Mouse (Mus musculus) activated CD4-positive, CD25-positive, alpha-beta regulatory T cell, adult 4 months (primary cell): ENCODE measurements at regions not wholly inside any gene's neighbourhood (a gene's known extent, or its start where the extent isn't known, plus 50 kb on each side); places are given as distances from the start of the nearest gene placed in this dataset.

Experiments used
- ATAC-seq: one replicate; pipeline ENCODE4 v1.8.0; 2017

DNA sequence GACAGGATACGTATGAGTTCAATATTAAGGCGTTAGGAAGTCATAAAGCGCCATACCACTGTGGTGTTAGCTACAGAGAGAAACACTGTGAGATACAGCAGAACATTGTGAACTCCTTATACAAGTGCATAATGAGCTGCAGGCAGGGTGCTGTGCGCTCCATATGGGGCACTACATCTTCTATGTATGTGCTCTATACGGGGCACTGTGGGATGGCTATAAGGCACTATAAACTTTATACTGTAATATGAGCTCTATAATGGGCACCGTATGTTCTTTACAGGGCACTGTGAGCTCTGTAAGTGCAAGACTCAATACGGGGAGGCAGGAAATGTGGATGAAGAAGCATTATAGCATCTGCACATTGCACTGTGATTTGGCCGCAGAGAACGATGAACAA is 183.2 kb upstream of the Krr1 start:
- no peak for ATAC-seq

DNA sequence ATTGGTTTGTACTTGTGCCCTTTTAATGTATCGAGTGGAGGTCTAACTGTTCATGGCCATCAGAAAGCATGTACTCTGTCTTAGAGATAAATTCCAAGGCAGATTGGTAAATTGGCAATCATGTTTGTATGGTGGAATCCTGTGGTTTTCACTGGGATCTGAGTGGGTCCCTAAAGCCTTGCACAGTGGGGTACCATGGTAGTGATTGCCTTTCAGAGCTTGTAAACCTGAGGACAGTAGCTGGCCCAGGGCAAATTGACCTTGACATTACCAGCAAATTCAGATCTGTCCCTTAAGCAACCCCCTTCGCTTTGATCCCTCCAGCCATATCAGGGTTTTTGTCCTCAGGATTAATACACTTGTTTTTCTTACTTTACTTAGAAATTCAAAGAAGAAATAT is 181.6 kb upstream of the Krr1 start:
- ATAC-seq: no peak

- no peak for ATAC-seq
These were observed 177.4 kb upstream of the Krr1 start for GRCm38 (mm10) chr10:111795056-111795455.

DNA sequence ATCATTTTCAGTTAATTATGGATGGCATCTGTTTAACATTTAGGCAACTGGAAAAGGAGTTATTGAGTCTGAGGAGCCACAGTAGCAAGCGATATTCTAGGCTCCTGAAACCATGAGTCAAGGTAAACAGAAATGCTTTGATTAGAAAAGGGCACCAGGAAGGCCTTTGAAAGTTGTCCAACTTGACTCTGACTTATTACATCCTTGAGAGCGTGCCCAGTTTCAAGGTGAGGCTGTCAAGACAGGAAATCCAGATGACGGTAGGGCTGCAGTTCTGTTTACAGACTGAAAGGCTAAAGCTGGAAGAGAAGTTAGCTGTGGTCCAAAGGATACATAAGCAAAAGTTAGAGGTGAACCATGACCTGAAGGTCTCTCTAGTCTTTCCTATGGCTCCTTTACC is 176.7 kb upstream of the Krr1 start:
- ATAC-seq: no peak

DNA sequence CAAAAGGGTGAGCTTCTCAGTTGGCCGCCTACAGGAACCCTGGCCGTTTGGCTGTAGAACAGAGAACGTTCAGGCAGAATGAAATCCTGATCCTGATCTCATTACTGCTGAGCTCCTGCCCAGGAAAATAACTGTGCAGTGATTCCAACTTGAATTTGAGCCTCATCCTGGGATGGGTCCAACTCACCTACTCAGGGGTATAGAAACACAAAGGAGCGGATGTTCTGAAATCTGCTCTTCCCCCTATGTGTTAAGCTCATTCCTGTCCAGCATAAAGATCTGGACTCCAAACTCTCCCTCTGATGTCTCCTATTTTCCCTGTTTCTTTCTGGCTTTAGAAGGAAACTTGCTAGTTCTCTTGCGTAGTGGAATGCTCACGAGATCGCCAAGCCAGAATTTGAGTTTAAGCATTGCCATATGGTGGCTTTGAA is 173.6 kb upstream of the Krr1 start:
- ATAC-seq: no peak

- ATAC-seq: no peak
These were observed 172.4 kb upstream of the Krr1 start for GRCm38 (mm10) chr10:111799850-111800589.

DNA sequence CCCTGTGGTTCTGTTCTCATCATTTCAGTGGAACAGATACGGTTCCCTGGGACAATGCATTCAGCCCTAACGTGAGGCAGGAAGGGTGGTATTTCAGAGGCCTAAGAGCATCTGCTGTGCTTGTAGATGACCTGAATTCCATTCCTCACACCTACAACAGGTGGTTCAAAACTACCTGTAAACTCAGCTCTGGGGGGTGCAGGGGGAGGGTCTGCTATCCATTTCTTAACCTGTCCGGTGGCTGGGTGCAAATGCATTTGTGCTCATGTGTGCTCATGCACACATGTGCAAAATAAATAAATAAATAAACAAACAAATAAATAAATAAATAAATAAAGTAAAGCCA is 171.9 kb upstream of the Krr1 start:
- no peak for ATAC-seq

DNA sequence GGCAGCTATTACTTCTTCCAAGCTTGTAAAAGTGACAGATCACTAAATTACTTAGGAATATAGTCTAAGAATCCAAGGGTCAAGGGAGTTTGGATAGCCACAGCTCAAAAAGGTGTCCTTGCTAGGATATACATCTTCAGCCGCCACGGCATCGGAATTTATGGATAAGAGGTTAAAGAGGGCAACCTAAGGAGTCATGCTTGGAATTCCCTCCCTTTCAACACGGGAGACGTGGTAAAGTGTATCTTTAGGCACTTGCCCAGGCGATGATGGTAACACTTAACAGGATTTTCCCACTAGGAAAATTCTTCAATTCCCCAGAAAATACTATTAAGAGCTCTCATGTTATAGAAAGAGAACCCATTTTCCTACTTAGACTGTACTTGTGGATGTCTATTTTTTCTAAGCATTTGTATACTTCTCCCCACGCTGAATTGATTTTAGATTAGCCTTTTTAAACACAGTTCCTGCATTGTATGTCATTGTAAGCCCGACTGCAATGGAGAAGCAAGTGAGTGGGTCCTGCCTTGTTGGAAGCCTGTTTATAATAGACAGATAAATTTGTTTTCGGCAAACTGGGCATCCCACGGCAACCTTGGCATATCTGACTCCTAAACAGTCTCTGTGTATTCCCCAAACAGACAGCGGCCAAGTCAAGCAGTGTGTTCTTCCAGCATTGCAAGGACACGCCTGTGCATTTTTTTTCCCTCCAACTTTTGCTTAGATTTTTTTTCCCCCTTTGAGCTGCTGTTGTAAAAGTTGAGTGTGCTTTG is 171.3 kb upstream of the Krr1 start:
- ATAC-seq: no peak

DNA sequence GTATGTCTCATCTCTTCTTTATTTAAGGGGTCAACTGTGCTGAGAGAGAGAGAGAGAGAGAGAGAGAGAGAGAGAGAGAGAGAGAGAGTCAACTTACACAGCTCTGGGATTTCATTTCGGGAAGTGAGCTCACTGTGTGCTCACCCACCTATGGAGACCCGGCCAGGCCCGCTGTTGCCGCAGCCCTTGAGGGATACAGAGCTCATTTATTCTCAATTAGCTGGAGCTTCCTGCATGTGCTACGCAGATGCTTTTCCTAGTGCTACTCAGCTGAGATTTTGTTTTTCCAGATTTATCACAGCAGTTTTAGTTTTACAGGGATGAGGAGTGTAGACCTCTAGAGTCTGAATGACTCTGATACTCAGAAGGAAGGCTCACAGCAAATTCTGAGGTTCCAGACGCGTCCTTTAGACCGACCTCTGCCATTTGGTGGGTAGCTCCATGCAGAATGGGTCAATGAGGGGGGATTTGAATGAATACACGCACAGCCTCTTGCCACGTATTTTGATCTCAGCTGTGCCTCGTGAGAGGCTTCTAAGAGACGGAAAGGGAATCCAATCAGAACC is 170.6 kb upstream of the Krr1 start:
- no peak for ATAC-seq

GRCm38 (mm10) chr10:111806333-111806732 is 166.1 kb upstream of the Krr1 start:
- no peak for ATAC-seq

GRCm38 (mm10) chr10:111806916-111807315 is 165.5 kb upstream of the Krr1 start:
- no peak for ATAC-seq

GRCm38 (mm10) chr10:111813736-111814135 is 158.7 kb upstream of the Krr1 start:
- no peak for ATAC-seq

- no peak for ATAC-seq
These were observed 157.8 kb upstream of the Krr1 start for GRCm38 (mm10) chr10:111814648-111815047.

GRCm38 (mm10) chr10:111815160-111815559 is 157.3 kb upstream of the Krr1 start:
- no peak for ATAC-seq

DNA sequence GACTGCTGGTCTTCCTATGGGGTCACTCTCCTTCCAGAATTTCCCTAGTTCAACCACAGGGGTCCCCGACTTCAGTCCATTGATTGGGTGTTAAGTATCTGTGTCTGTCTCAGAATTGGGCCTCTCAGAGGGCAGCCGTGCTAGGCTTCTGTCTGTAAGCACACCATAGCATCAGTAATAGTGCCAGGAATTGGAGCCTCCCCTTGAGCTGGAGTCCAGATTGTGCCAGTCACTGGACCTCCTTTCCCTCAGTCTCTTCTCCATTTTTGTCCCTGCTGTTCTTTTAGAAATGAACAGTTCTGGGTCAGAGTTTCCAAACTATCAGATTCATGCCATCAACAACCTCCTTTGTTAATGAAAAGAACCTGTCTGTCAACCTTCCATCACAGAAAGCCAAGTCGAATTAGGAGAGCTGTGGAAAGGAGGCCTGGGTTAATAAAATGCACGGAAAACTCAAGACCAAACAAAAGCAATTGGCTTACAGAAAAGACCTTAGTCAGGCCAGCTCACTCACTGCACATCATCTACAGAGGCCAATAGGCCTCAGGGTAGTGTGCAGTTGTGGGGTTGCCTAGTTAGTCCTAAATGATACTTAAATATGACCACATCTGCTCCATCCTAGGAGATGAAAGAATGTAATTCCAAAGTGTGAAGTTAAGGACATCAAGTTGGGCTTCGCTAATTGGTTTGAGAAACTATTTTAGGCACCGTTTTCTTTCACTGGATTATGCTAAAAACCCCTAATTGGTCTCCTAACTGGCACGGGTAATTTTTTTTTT is 156.5 kb upstream of the Krr1 start:
- no peak for ATAC-seq

- ATAC-seq: no peak
These were observed 152.6 kb upstream of the Krr1 start for GRCm38 (mm10) chr10:111819755-111820451.

DNA sequence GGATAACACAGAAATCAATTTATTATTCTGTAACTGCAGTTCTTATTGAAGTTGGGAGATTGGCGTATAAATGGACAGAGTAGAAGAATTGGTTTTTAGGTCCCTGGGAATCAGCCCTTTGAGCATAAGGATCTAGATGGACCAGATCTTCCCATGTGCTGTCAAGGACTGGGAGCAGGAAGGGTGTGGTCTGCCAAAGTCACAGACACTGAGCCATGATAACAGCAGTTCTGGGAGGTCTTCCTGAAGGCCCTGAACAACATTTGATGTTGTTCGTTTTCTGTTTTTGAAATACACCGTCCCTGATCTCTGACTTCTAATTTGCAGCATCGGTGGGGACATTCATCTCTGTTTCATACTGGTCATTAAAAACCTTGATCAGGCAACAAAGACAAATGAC is 147.6 kb upstream of the Krr1 start:
- no peak for ATAC-seq

DNA sequence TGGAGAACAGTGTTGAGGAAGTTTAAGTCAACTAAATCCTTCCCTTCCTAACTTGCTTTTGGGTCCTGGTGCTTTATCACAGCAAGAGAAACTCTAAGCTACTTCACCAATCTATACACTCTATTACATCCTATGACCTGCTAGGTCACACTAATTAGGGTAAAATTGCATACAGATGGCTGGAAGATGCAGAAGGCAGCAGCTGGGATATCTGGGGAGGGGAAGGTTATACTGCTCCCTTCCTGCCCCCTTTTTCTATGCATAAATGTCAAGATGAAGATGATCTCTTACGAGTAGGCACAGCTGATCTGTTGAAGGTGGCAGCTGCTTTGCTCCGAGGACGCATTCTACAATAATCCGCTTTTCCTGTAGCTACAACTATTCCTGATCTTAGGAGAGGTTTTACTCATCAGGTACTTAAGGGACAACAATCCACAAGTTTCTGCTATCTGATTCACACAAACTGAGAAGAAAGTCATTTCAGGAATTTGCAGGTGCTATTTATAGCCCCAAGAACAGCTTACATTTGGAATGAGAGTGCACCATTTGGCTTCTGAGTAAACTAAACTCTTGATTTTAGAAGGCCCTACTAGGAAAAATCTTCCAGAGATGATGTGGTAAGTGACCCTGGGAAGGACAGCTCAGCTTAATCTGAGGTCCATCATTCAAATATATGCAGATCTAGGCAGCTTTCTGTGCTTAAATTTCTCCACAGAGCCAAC is 146.3 kb upstream of the Krr1 start:
- ATAC-seq: no peak

GRCm38 (mm10) chr10:111827246-111827645 is 145.2 kb upstream of the Krr1 start:
- ATAC-seq: no peak

DNA sequence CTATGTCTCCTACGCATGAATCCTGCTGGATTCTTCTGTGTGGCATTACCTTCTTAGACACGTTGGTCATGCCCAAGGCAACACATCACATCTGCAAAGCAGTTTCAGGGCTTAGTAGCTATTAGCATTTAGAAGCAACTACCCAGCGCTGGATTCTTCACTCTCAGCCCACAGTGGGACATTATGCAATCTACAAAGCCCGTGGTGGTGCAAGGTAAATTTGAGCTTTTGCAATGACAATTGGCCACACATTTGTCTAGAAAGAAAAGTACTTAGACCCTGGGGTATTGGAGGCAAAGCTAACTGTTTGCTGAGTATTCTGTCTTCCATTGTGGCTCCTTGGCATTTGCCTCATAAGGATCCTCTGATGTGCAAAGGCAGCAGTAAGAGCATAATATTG is 144.5 kb upstream of the Krr1 start:
- no peak for ATAC-seq

DNA sequence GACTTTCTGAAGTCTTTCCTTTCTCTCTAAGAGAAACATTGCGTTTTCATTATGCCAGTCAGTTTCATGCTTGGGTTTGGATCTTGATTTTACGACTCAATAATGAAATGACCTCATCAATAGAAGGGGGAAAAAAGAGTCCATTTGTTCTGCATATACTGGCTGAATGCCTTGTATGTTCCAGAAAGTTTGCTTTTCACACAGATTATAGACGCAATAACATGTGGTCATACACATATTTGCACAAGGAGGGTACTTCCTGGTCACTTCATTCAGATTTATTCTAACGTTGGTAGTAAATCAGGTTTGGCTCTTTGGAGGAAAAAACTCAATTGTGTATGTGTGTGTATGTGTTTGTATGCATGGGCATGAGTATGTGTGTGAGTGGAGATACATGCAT is 143.9 kb upstream of the Krr1 start:
- ATAC-seq: no peak

DNA sequence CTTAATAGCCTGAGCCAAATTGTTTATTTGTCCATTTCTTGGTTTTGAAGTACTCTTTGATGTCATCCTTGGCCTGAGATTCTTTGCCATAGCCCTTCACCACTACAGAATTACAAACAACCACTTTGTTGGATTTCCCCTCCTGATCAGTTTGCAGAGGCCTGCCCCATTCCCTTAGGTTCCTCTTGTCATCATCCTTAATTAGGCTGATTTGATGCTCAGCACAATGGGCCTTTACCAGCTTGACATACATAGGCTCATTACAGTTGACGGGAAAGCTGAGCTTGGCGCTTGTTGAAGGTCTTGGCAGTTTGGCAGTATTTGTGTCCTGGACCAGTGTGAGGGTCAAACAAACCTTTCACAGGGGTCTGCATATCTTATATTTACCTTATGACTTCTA is 143.2 kb upstream of the Krr1 start:
- no peak for ATAC-seq
